Mouse (Mus musculus) MEL (cell line): ENCODE data around the gene Krt18. TPM values are rescaled to one million over a fixed set of nuclear protein-coding genes. Genes with fewer than 3 reads are reported as not detected.

Source experiments
- DNase-seq: peaks from one replicate; pipeline ENCODE4 v3.0.0; 2011; ENCODE audit warnings: low read depth, low spot score
- H3K27ac ChIP-seq: 2 replicates; pipeline ENCODE4 v1.5.1; 2012; ENCODE audit warnings: low read depth, mild to moderate bottlenecking, control low read depth, low read length, moderate library complexity; ENCODE audit not compliant: control insufficient read depth
- H3K27me3 ChIP-seq, 2 experiments: fragments of 150-350 bp in 1 of 2; sonication (generic) in 1 of 2; 2 replicates each; pipeline ENCODE4 v1.6.1; 2012; ENCODE audit warnings: low read length in 2 of 2, mild to moderate bottlenecking in 2 of 2, improper control_type of control experiment in 1 of 2, moderate library complexity in 1 of 2; ENCODE audit not compliant: insufficient read depth in 2 of 2, control insufficient read depth in 1 of 2
- H3K36me3 ChIP-seq, 2 experiments: 2 replicates each; pipeline ENCODE4 v1.6.1; 2012 to 2014; ENCODE audit warnings: low read length in 2 of 2, improper control_type of control experiment in 1 of 2, inconsistent platforms in 1 of 2, mild to moderate bottlenecking in 1 of 2; ENCODE audit not compliant: insufficient read depth in 2 of 2, control insufficient read depth in 1 of 2
- H3K4me1 ChIP-seq, 2 experiments: fragments of 150-350 bp in 1 of 2; sonication (generic) in 1 of 2; 2 replicates each; pipeline ENCODE4 v1.6.1; 2012; ENCODE audit warnings: low read length in 2 of 2, improper control_type of control experiment in 1 of 2, mild to moderate bottlenecking in 1 of 2; ENCODE audit not compliant: insufficient read depth in 2 of 2, control insufficient read depth in 1 of 2
- H3K4me3 ChIP-seq, 2 experiments: fragments of 150-350 bp in 1 of 2; sonication (generic) in 1 of 2; 2 replicates each; pipeline ENCODE4 v1.5.1; 2012; ENCODE audit warnings: low read depth in 2 of 2, low read length in 2 of 2, mild to moderate bottlenecking in 2 of 2, moderate library complexity in 2 of 2, control low read depth in 1 of 2, improper control_type of control experiment in 1 of 2; ENCODE audit not compliant: control insufficient read depth in 1 of 2, insufficient read depth in 1 of 2
- H3K79me2 ChIP-seq: 2 replicates; pipeline ENCODE4 v1.6.1; 2012; ENCODE audit warnings: mild to moderate bottlenecking, low read length, moderate library complexity; ENCODE audit not compliant: control insufficient read depth, poor library complexity, insufficient read depth
- H3K9ac ChIP-seq: 2 replicates; pipeline ENCODE4 v1.6.1; 2012; ENCODE audit warnings: low read depth, mild to moderate bottlenecking, control low read depth, low read length, moderate library complexity; ENCODE audit not compliant: control insufficient read depth, poor library complexity, severe bottlenecking
- H3K9me3 ChIP-seq: fragments of 150-350 bp; sonication (generic); replicated peaks from 2 replicates; pipeline ENCODE4 v1.6.1; 2012; ENCODE audit warnings: mild to moderate bottlenecking, low read length, improper control_type of control experiment, moderate library complexity; ENCODE audit not compliant: insufficient read depth
- BHLHE40 ChIP-seq: IDR thresholded peaks from 2 replicates; pipeline ENCODE4 v1.6.1; 2012; ENCODE audit warnings: low read depth, mild to moderate bottlenecking, inconsistent platforms, low read length, improper control_type of control experiment, borderline replicate concordance
- CHD2 ChIP-seq: IDR thresholded peaks from 2 replicates; pipeline ENCODE4 v1.6.1; 2011; ENCODE audit warnings: low read length, improper control_type of control experiment
- CTCF ChIP-seq, 3 experiments: IDR thresholded peaks in 2 of 3; conservative IDR thresholded peaks in 1 of 3; 2 replicates each; pipeline ENCODE4 v1.5.1; 2011 to 2012; ENCODE audit warnings: low read length in 3 of 3, low read depth in 2 of 3, mild to moderate bottlenecking in 2 of 3, improper control_type of control experiment in 1 of 3, inconsistent platforms in 1 of 3, mixed read lengths in 1 of 3, moderate library complexity in 1 of 3; ENCODE audit not compliant: control insufficient read depth in 1 of 3, insufficient read depth in 1 of 3, poor library complexity in 1 of 3, severe bottlenecking in 1 of 3
- E2F4 ChIP-seq: IDR thresholded peaks from 2 replicates; pipeline ENCODE4 v1.6.1; 2011; ENCODE audit warnings: low read depth, low read length, improper control_type of control experiment, borderline replicate concordance
- ELF1 ChIP-seq: IDR thresholded peaks from 2 replicates; pipeline ENCODE4 v1.6.1; 2014; ENCODE audit warnings: low read depth, mild to moderate bottlenecking, inconsistent platforms, low read length, improper control_type of control experiment, moderate library complexity
- EP300 ChIP-seq, 2 experiments: IDR thresholded peaks; 2 replicates each; pipeline ENCODE4 v1.6.1; 2011; ENCODE audit warnings: improper control_type of control experiment in 2 of 2, low read length in 2 of 2, low read depth in 1 of 2, mild to moderate bottlenecking in 1 of 2
- ETS1 ChIP-seq: IDR thresholded peaks from 2 replicates; pipeline ENCODE4 v1.6.1; 2012; ENCODE audit warnings: low read depth, mild to moderate bottlenecking, inconsistent platforms, low read length, improper control_type of control experiment, moderate library complexity
- GABPA ChIP-seq: IDR thresholded peaks from 2 replicates; pipeline ENCODE4 v1.6.1; 2012; ENCODE audit warnings: low read depth, mild to moderate bottlenecking, inconsistent platforms, low read length, improper control_type of control experiment, moderate library complexity
- JUND ChIP-seq: IDR thresholded peaks from 2 replicates; pipeline ENCODE4 v1.6.1; 2011; ENCODE audit warnings: low read depth, mild to moderate bottlenecking, improper control_type of control experiment, low read length
- MAZ ChIP-seq: IDR thresholded peaks from 2 replicates; pipeline ENCODE4 v1.6.1; 2012; ENCODE audit warnings: low read depth, mild to moderate bottlenecking, inconsistent platforms, low read length, improper control_type of control experiment
- MEF2A ChIP-seq: IDR thresholded peaks from 2 replicates; pipeline ENCODE4 v1.6.1; 2014; ENCODE audit warnings: low read depth, mild to moderate bottlenecking, inconsistent platforms, low read length, improper control_type of control experiment; ENCODE audit not compliant: poor library complexity, insufficient replicate concordance, severe bottlenecking; ENCODE audit errors: extremely low read depth
- MYB ChIP-seq: IDR thresholded peaks from 2 replicates; pipeline ENCODE4 v1.6.1; 2011; ENCODE audit warnings: mild to moderate bottlenecking, low read depth, low read length, improper control_type of control experiment
- MYC ChIP-seq: IDR thresholded peaks from 2 replicates; pipeline ENCODE4 v1.6.1; 2011; ENCODE audit warnings: low read depth, mild to moderate bottlenecking, low read length, improper control_type of control experiment, moderate library complexity
- NELFE ChIP-seq: IDR thresholded peaks from 2 replicates; pipeline ENCODE4 v1.6.1; 2011; ENCODE audit warnings: low read depth, low read length, improper control_type of control experiment
- RCOR1 ChIP-seq: IDR thresholded peaks from 2 replicates; pipeline ENCODE4 v1.6.1; 2012; ENCODE audit warnings: low read depth, mild to moderate bottlenecking, inconsistent platforms, low read length, improper control_type of control experiment
- SMC3 ChIP-seq: IDR thresholded peaks from 2 replicates; pipeline ENCODE4 v1.6.1; 2011; ENCODE audit warnings: low read depth, low read length, improper control_type of control experiment
- TCF12 ChIP-seq: IDR thresholded peaks from 2 replicates; pipeline ENCODE4 v1.6.1; 2014; ENCODE audit warnings: low read depth, mild to moderate bottlenecking, inconsistent platforms, low read length, improper control_type of control experiment, moderate library complexity
- ZC3H11A ChIP-seq: IDR thresholded peaks from 2 replicates; pipeline ENCODE4 v1.6.1; 2012; ENCODE audit warnings: low read depth, mild to moderate bottlenecking, inconsistent platforms, low read length, improper control_type of control experiment
- polyA plus RNA-seq, 2 experiments: library from polyadenylated mRNA; stranded (reverse) in 1 of 2; unstranded in 1 of 2; fragments of >175 nt in 1 of 2; fragments of >200 nt in 1 of 2; gene quantifications; 2 replicates each; pipeline versions ENCODE4 v1.2.1 to v1.2.4; 2012; ENCODE audit warnings: low replicate concordance in 2 of 2, low read depth in 1 of 2; ENCODE audit not compliant: insufficient read length in 2 of 2, insufficient read depth in 1 of 2, missing spikeins in 1 of 2
- total RNA-seq: library from RNA; depleted of rRNA; stranded (reverse); fragments of 300-350 nt; gene quantifications from 2 replicates; pipeline ENCODE4 v1.2.3, GENCODE M21; 2012

Krt18 gene
- total and polyA plus RNA-seq, 3 experiments, result 0.08 TPM; not detected in 2

- H3K27ac ChIP-seq, result no peak overlapping the region
- DNase-seq, result no peak
- peaks cover 3 to 35% of the 10 kb centered on the region in 2 experiments; a peak in 3 of 4 replicates for H3K4me1 ChIP-seq
- no peak overlapping the region for H3K4me3 ChIP-seq
- peaks cover 0 to 17% of the 10 kb centered on the region in 2 experiments; a peak in 2 of 4 replicates for H3K36me3 ChIP-seq
- TF ChIP-seq ZC3H11A (0 out of 2 replicates have a peak, but pooled peaks have one; percentile 8), MYB (no peak), JUND (no peak), SMC3 (peak; percentile 19; the same call in 1 of the 2 replicates), ELF1 (no peak), CTCF (IDR thresholded peaks at IDR 0.05 in 2 of 3, conservative IDR thresholded peaks at IDR 0.05 in 1 of 3; ENCODE audit: control insufficient read depth in 1 of 3, insufficient read depth in 1 of 3, low read depth in 2 of 3, low read length in 3 of 3, poor library complexity in 1 of 3, severe bottlenecking in 1 of 3) (peak; percentile 46 to 59 (median 57)), TCF12 (no peak)
- no peaks in the 10 kb centered on the region for H3K9me3 ChIP-seq
- no peaks in the 10 kb centered on the region for H3K27me3 ChIP-seq
- no peak overlapping the region for H3K9ac ChIP-seq
- no peaks in the 10 kb centered on the region for H3K79me2 ChIP-seq
These were observed 39.3 kb upstream of the Krt18 start for GRCm38 (mm10) chr15:101988714-101989113.

GRCm38 (mm10) chr15:101990946-101991345, 37.0 kb upstream of the Krt18 start:
- no peaks in the 10 kb centered on the region for H3K79me2 ChIP-seq
- no peak overlapping the region for H3K9ac ChIP-seq
- peaks cover 0 to 36% of the 10 kb centered on the region in 2 experiments; a peak in 2 of 4 replicates for H3K36me3 ChIP-seq
- no peak for DNase-seq
- no peaks in the 10 kb centered on the region for H3K27me3 ChIP-seq
- H3K4me1 ChIP-seq, result peaks cover 17 to 52% of the 10 kb centered on the region in 2 experiments
- H3K4me3 ChIP-seq, result no peak overlapping the region
- no peaks in the 10 kb centered on the region for H3K9me3 ChIP-seq
- no peak for TF ChIP-seq RCOR1
- TF ChIP-seq MYB, result no peak
- 0 out of 2 replicates have a peak, but pooled peaks have one; percentile 23 for TF ChIP-seq ETS1
- TF ChIP-seq MYC, result no peak
- TF ChIP-seq SMC3, result no peak
- TF ChIP-seq E2F4, result no peak
- TF ChIP-seq CHD2, result no peak
- TF ChIP-seq GABPA, result no peak
- no peak for TF ChIP-seq ZC3H11A
- no peak for TF ChIP-seq NELFE
- no peak for TF ChIP-seq BHLHE40
- TF ChIP-seq MEF2A, result no peak
- TF ChIP-seq MAZ, result no peak
- TF ChIP-seq EP300 (IDR thresholded peaks at IDR 0.05; ENCODE audit: low read depth in 1 of 2, low read length in 2 of 2), result peak in 1 of 2 experiments; percentile 34; a peak in 1 of 4 replicates
- no peak overlapping the region for H3K27ac ChIP-seq
